Mouse (Mus musculus) T-helper 1 cell (primary cell): ENCODE results near the gene Osbp.

Experiments used
- in situ Hi-C: fragments of 300-600 bp; cut with MboI, MseI; formaldehyde crosslinking; loops from one replicate; pipeline ENCODE4 v1.15.1; 2025; ENCODE audit warnings: high pct_unique_total_duplicates

Osbp gene

DNA sequence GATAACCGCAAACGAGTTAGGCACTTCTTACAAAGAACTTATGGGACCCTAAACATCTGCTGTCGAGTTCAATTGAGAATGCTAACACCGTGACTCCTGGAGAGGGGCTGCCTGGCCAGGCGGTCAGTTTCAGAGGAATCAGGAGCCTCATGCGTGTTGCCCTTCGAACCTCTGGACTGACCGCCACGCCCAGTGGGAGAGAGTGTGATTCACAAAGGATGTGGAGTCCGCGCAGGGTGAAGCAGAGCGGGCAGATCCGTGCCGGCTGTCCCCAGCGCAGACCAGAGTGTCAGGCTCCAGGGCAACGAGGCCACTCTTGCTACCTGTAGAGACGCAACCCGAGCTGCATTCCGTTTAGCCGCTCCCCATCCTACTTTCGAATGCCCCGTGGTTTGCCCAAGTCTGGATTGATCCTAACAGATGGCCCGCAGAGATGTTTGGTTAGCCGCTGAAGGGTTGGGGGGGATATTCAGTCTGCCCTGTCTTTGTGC is 44.6 kb downstream of the Osbp start:
- in situ Hi-C loops: loop anchor here (10.0 to 25.0 kb wide), 2 partner anchors 564 to 802 kb away; no protein-coding TSS in a partner anchor

DNA sequence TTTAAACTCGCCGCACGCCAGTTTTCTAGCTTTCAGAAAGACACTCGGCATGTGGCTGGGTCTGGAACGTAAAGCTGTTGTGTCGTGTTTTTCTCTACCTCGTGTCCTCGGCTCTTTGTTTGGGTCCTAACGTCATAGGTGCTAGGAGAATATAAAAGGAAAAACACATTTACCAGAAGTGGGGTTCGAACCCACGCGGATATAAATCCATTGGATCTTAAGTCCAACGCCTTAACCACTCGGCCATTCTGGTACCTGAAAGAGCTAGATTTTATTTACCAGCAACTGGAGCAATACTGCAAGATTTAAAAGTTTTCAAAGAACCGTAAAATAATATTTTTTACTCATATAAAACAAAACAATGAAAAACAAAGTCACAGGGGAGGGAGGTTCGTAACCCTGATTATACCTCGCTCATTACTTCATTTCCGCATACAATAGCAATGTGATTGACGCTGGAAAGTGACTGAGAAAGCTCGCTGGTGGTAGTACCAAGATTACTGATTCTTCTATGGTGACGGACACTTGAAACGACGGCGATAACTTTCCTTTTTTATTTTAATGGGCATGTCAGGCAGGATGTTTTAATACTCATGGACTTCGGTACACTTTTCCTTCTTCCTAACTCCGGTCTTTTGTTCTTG is 45.3 kb downstream of the Osbp start:
- in situ Hi-C loops: loop anchor here (10.0 to 25.0 kb wide), 2 partner anchors 564 to 801 kb away; no protein-coding TSS in a partner anchor

DNA sequence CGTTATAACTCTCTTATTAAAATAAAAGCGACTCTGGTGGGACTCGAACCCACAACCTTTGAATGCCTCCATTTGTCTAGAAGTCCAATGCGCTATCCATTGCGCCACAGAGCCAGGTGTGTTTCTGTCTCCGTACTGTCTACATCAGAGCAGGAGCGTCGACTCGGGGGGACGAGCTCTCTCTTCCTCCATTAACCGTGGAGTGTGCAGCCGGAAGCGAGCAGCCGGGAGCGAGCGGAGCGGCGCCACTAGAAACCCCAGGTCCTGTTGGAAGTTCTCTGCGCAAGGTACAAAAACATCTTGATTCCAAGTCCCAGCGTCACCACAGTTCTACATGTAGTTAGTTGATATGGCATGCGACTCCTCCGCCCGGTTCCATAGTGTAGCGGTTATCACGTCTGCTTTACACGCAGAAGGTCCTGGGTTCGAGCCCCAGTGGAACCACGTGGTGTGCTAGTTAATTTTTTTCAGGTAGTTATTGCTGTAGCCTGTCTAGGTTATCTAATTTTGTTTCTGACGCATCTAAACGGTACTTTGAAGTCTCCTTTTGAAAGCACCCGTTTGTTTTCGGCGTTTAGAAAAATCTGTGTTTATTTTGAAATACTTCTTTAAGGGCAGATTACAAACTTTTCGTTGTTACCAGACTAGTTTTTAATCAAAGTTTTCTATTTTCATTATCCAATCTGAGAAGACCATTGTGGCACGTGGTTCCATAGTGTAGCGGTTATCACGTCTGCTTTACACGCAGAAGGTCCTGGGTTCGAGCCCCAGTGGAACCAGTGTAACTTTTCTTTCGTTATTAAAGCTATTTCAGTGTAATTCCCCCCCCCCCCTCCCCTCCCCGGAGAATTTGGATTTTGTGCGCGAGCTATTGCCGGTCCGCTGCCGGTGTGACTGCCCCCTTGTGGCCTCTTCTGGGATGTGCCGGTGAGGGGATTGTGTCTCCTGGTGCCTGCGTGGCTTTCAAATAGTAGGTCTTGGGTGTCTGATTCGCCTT is 46.1 kb downstream of the Osbp start:
- in situ Hi-C loops: loop anchor here (10.0 to 25.0 kb wide), 2 partner anchors 563 to 800 kb away; no protein-coding TSS in a partner anchor

- in situ Hi-C loops: loop anchor here (10.0 to 25.0 kb wide), 2 partner anchors 562 to 800 kb away; no protein-coding TSS in a partner anchor
These were observed 46.9 kb downstream of the Osbp start for GRCm38 (mm10) chr19:12012615-12013014.

DNA sequence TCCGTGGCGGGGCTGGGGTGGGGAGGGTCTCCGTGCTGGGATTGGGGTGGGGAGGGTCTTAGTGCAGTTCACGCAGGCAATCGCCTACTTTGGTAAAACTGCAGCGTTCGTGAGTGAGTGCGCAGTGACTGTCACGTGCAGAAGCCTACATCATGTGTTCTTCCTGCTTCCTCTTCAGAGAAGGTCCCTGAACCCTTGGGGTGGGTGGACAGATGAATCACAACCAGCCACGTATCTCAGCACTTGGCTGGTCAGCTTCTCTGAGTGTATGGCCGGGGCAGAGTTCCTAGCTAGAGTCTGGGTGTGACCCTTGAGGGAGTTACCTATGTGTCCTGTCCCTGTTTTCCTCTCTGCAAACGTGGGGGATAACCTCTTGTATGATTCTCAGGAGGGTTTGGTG is 47.5 kb downstream of the Osbp start:
- in situ Hi-C loops: loop anchor here (10.0 to 25.0 kb wide), 2 partner anchors 562 to 799 kb away; no protein-coding TSS in a partner anchor

DNA sequence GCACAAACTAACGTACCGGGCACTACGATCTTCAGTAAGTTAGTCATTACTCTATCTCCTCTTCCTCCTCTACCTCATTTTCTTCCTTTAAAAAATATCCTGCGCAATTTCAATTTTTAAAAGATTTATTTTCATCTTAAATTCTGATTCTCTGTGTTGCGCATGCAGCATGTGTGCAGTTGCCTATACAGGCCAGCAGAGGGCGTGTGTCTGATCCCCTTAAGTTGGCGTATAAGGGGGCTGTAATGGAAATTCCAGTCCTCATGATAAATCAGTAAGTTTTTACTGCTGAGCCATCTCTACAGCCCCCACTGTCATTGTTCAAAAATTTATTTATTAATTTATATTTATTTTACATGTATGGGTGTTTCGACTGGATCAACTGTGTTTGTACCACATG is 50.0 kb downstream of the Osbp start:
- in situ Hi-C loops: loop anchor here (10.0 to 25.0 kb wide), 2 partner anchors 559 to 797 kb away; no protein-coding TSS in a partner anchor

DNA sequence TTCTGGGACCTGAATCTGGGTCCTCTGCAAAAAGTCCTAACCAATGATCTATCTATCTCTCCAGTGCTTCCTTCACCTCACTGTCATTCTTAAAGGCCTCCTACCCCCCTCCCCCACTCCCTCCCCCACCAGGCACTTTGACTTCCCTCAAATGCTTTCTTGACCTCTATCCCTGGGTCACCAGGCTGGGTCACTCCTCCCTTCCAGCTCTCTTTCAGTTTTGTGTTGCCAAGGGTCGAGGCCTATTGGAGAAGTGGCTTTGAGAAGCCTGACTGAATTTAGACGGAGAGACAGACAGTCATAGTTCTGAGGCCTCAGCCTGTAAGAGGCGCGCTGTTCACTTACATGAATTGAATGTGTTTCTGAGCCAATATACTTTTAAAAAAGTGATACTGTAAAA is 50.5 kb downstream of the Osbp start:
- in situ Hi-C loops: loop anchor here (10.0 to 25.0 kb wide), 2 partner anchors 559 to 796 kb away; no protein-coding TSS in a partner anchor

DNA sequence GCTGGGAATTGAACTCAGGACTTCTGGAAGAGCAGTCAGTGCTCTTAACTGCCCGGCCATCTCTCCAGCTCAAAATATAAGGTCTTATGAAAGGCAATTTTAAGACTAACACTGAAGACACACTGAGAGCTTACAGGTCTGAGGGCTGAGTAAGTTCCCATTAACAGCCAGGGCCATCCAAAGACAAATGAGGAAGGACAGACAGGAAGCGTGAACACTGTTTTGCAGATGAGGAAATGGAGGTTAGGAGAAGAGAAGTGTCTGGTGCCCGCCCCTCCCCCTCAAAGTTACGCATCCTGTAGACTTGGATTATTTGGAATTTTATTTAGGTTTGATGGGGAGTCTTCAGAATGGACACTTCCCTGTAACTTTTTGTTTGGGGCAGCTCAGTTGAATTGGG is 58.4 kb downstream of the Osbp start:
- in situ Hi-C loops: loop anchor here (25.0 kb wide), 1 partner anchor 788 kb away; no protein-coding TSS in a partner anchor

DNA sequence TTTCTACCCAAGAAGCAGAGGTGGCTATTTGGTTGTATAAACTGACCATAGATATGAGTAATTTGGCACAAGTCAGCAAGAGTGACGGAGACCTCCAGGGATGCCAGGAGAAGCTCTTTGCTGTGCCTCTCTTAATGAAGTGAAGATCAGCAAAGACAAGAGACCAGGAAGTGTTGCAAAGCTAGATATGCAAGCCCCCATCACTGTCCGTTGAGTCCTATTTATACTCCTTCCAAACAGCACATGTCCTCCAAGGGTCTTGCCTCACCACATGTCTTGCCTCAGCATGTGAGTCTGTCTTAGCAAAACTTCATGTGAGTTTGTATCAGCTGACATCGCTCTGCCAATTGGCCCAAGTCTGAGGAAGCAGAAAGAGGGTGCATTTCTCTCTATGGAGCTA is 59.6 kb downstream of the Osbp start:
- in situ Hi-C loops: no loop called here

DNA sequence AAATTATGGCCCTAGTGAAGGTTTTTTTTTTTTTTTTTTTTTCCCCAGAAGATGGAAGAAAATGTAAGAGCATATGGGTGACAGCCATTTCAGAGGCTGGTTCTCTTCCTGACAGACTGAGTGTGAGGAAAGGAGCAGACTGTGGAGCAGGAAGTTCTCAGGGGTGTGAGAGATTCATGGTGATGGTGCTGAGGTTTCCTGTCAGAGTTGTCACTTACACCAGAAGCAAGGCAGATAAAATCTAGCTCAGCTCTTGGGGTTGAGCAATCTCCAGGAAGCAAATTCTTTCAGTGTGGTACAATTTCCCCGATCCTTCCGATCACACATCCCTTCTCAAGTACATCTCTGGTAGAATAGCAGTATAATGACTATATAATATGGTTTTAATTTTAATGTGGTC is 60.9 kb downstream of the Osbp start:
- in situ Hi-C loops: no loop called here

- in situ Hi-C loops: no loop called here
These were observed 72.0 kb downstream of the Osbp start for GRCm38 (mm10) chr19:12037727-12038126.

DNA sequence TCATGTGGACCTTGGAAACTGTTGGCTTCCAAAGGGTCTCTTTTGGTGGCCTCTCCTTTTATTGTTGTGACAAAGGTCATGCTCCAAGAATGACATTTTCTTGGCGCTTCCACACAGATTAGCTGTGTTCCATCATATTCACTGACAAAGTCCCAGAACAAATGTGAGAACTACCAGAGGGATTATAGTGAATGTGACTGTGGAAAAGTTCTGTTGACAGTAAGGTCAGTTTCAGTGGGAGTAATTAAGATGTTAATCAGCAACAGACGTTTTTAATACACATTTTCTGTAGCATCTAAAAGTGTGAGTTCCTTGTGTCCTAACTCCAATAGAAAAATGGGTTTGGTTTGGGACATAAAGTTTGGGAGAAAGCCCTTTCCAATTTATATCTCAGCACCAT is 75.5 kb downstream of the Osbp start, which contains the start of gene Olfr1423:
Olfr1423 (minus strand) TSS at position 101 of the 400 bp plus-strand sequence.
- in situ Hi-C loops: no loop called here

DNA sequence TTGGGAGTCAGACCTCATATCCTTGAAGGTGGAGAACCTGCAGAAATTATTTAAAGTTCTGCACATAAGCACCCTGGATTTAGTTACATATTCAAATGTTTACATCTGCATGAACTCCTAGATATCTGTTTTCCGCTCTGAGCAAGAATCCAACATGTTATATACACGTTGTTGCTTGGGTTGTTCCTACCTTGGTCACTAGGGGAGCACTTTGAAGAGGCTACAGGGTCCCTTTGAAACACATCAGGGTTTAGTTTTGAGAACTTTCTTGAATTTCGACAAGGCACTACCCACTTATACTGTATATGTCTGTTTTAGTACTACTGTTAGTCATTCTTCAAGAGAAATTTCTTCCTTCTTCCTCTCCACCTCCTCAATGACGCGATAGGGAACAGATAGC is 77.4 kb downstream of the Osbp start:
- in situ Hi-C loops: no loop called here
